Mouse (Mus musculus) left cerebral cortex, postnatal 14 days (tissue): ENCODE data around the gene Wdr27. TPM values are rescaled to one million over a fixed set of nuclear protein-coding genes. Genes with fewer than 3 reads are reported as not detected.
"Not testable (repeated sequence)": the region's sequence is repeated elsewhere in the genome, so short reads cannot be mapped to it uniquely, and the experiment has no call there.

ENCODE experiments used
- DNase-seq, 2 experiments: peaks; one replicate each; pipeline ENCODE4 v3.0.0; 2021 to 2022; ENCODE audit warnings: low spot score in 2 of 2, mixed read lengths in 1 of 2
- intact Hi-C: fragments of 180-260 bp; cut with DNase I; formaldehyde crosslinking; loops from one replicate; pipeline ENCODE4 v1.15.1; 2025
- total RNA-seq, 2 experiments: library from RNA; stranded (reverse); gene quantifications; 2 replicates each; pipeline ENCODE4 v1.2.3; 2021

Gene Wdr27
- total RNA-seq, 2 experiments from 2014 or later = 3.0 to 3.5 TPM

- DNase-seq = no peak
- intact Hi-C loops = no loop called here
These were observed 6.9 kb downstream of the Wdr27 start for GRCm38 (mm10) chr17:14935841-14936605.

GRCm38 (mm10) chr17:14935280-14935679 lies 7.7 kb downstream of the Wdr27 start:
- intact Hi-C loops, DNase-seq: not testable (repeated sequence)

GRCm38 (mm10) chr17:14931469-14931868 lies 11.5 kb downstream of the Wdr27 start:
- intact Hi-C loops = no loop called here
- no peak for DNase-seq

- intact Hi-C loops = no loop called here
- DNase-seq = no peak
These were observed 12.3 kb downstream of the Wdr27 start for GRCm38 (mm10) chr17:14930697-14931096.

- DNase-seq = no peak
- intact Hi-C loops = no loop called here
These were observed 14.3 kb downstream of the Wdr27 start for GRCm38 (mm10) chr17:14928631-14929030.

GRCm38 (mm10) chr17:14927644-14928218 lies 15.2 kb downstream of the Wdr27 start:
- no peak for DNase-seq
- intact Hi-C loops = no loop called here

GRCm38 (mm10) chr17:14921582-14921981 lies 21.4 kb downstream of the Wdr27 start:
- intact Hi-C loops = no loop called here
- DNase-seq = no peak

GRCm38 (mm10) chr17:14917866-14918265 lies 25.1 kb downstream of the Wdr27 start:
- no peak for DNase-seq
- intact Hi-C loops = no loop called here

- no peak for DNase-seq
- intact Hi-C loops = no loop called here
These were observed 28.6 kb downstream of the Wdr27 start for GRCm38 (mm10) chr17:14914401-14914800.

GRCm38 (mm10) chr17:14912981-14913380 lies 30.0 kb downstream of the Wdr27 start:
- intact Hi-C loops = no loop called here
- no peak for DNase-seq

- intact Hi-C loops = no loop called here
These were observed 30.5 kb downstream of the Wdr27 start for GRCm38 (mm10) chr17:14912420-14912819.

GRCm38 (mm10) chr17:14910771-14911170 lies 32.2 kb downstream of the Wdr27 start:
- DNase-seq = peak in 1 of 2 experiments; percentile 22

More at GRCm38 (mm10) chr17:14912420-14912819, 30.5 kb downstream of the Wdr27 start:
- no peak for DNase-seq

GRCm38 (mm10) chr17:14909331-14909730 lies 33.6 kb downstream of the Wdr27 start:
- no peak for DNase-seq
- intact Hi-C loops = loop anchor here (10.0 kb wide), 1 partner anchor 625 kb away; no protein-coding TSS in a partner anchor

More at GRCm38 (mm10) chr17:14910771-14911170, 32.2 kb downstream of the Wdr27 start:
- intact Hi-C loops = no loop called here

GRCm38 (mm10) chr17:14907136-14907535 lies 35.8 kb downstream of the Wdr27 start:
- no peak for DNase-seq
- intact Hi-C loops = loop anchor here (10.0 kb wide), 1 partner anchor 622 kb away; no protein-coding TSS in a partner anchor

- intact Hi-C loops = loop anchor here (10.0 kb wide), 1 partner anchor 622 kb away; no protein-coding TSS in a partner anchor
- no peak for DNase-seq
These were observed 36.3 kb downstream of the Wdr27 start for GRCm38 (mm10) chr17:14906611-14907010.

- intact Hi-C loops = loop anchor here (1.0 to 10.0 kb wide), 4 partner anchors 360 to 672 kb away; no protein-coding TSS in a partner anchor
- DNase-seq = peak; percentile 87 to 89
These were observed 38.2 kb downstream of the Wdr27 start for GRCm38 (mm10) chr17:14904637-14905265.

GRCm38 (mm10) chr17:14904206-14904605 lies 38.8 kb downstream of the Wdr27 start:
- DNase-seq = no peak
- intact Hi-C loops = loop anchor here (2.0 to 10.0 kb wide), 3 partner anchors 359 to 672 kb away; no protein-coding TSS in a partner anchor

GRCm38 (mm10) chr17:14903212-14903611 lies 39.7 kb downstream of the Wdr27 start:
- intact Hi-C loops = loop anchor here (5.0 to 10.0 kb wide), 2 partner anchors 618 to 671 kb away; no protein-coding TSS in a partner anchor
- no peak for DNase-seq

GRCm38 (mm10) chr17:14898972-14899371 lies 44.0 kb downstream of the Wdr27 start:
- no peak for DNase-seq
- intact Hi-C loops = no loop called here

GRCm38 (mm10) chr17:14895058-14895457 lies 47.9 kb downstream of the Wdr27 start:
- intact Hi-C loops, DNase-seq: not testable (repeated sequence)
